Mouse (Mus musculus) thymus, adult 2 months (tissue): ENCODE data around the gene Dpp3. TPM values are rescaled to one million over a fixed set of nuclear protein-coding genes. Genes with fewer than 3 reads are reported as not detected.
"Not testable (repeated sequence)": the region's sequence is repeated elsewhere in the genome, so short reads cannot be mapped to it uniquely, and the experiment has no call there.

Experiments
- DNase-seq: peaks from one replicate; pipeline ENCODE4 v3.0.0; 2021
- H3K27ac ChIP-seq: fragments of 200-500 bp; 2 replicates; pipeline ENCODE4 v1.5.1; 2012; ENCODE audit warnings: low read length, control low read depth; ENCODE audit not compliant: control insufficient read depth, insufficient read depth
- H3K27me3 ChIP-seq: fragments of 200-500 bp; 2 replicates; pipeline ENCODE4 v1.6.1; 2012; ENCODE audit warnings: mild to moderate bottlenecking, low read length, moderate library complexity, mixed read lengths; ENCODE audit not compliant: control insufficient read depth, insufficient read depth
- H3K36me3 ChIP-seq: fragments of 200-500 bp; 2 replicates; pipeline ENCODE4 v1.6.1; 2012; ENCODE audit warnings: mild to moderate bottlenecking, low read length, moderate library complexity; ENCODE audit not compliant: control insufficient read depth, insufficient read depth
- H3K4me1 ChIP-seq: fragments of 200-500 bp; replicated peaks from 2 replicates; pipeline ENCODE4 v1.6.1; 2012; ENCODE audit warnings: low read length; ENCODE audit not compliant: control insufficient read depth, insufficient read depth
- H3K4me3 ChIP-seq: fragments of 200-500 bp; 2 replicates; pipeline ENCODE4 v1.5.1; 2012; ENCODE audit warnings: mild to moderate bottlenecking, low read length, control low read depth, moderate library complexity; ENCODE audit not compliant: control insufficient read depth, insufficient read depth
- CTCF ChIP-seq: fragments of 200-500 bp; IDR thresholded peaks from 2 replicates; pipeline ENCODE4 v1.5.1; 2012; ENCODE audit warnings: mild to moderate bottlenecking, control low read depth, low read length, moderate library complexity, borderline replicate concordance; ENCODE audit not compliant: control insufficient read depth, poor library complexity, insufficient read depth; ENCODE audit errors: extremely low read depth
- POLR2A ChIP-seq: fragments of 200-500 bp; IDR thresholded peaks from 2 replicates; pipeline ENCODE4 v1.6.1; 2012; ENCODE audit warnings: mild to moderate bottlenecking, low read length, control low read depth, moderate library complexity; ENCODE audit not compliant: control insufficient read depth, poor library complexity, insufficient read depth; ENCODE audit errors: extremely low read depth
- WGBS: fragments of 180-500 bp; shearing (Covaris S2); methylation state at CpG from one replicate; pipeline ENCODE4 v1.1.7; 2018; 5-methylcytosine and 5-hydroxymethylcytosine counted together
- polyA plus RNA-seq: library from polyadenylated mRNA; depleted of rRNA; stranded (reverse); fragments of >200 nt; gene quantifications from 2 replicates; pipeline ENCODE4 v1.2.3, GENCODE M21; 2012

The Dpp3 gene
- polyA plus RNA-seq, 1 experiment = 153 TPM

DNA sequence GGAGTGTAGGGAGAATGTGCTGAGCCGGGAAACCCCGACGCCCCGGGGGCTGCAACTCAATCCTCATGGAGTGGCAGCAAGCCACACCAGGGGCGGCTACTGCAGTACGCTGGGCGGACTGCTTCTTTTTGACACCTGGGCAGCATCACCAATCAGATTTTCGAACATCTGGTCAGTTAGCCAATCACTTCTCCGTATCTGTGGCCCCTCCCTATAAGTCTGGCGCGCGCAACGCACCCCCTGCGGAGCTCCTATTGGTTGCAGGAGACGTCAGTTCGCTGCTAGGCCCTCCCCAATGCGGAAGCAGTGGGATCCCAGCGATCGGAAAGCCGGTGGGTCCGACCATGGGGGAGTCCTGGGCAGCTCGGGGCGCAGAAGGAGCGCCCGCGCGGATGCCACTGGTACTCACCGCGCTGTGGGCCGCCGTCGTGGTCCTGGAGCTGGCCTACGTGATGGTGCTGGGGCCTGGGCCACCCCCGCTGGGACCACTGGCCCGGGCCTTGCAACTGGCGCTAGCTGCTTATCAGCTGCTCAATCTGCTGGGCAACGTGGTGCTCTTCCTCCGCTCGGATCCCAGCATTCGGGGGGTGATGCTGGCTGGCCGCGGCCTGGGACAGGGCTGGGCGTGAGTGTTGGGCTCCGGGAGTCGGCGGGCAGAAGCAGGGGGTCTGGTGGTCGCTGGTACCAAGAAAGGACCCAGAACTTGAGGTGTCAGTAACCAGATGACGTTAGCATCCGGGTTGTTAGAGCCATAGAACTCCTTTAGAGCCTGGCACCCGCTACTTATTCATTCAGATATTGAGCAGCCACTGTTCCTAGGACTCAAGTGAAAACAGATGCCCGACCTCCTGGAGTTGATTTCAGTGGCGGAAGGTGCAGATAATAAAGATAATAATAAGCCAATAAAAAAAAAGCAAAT lies 49.4 kb downstream of the Dpp3 start, which contains the start of gene Zdhhc24:
Gene Zdhhc24, plus strand, starts transcription at position 264 of the 919 bp plus-strand sequence.
- peaks cover 11% of the 10 kb centered on the region for H3K4me1 ChIP-seq
- H3K27me3 ChIP-seq = no peaks in the 10 kb centered on the region; the same call in 1 of the 2 replicates
- peak; percentile 98 for DNase-seq
- H3K27ac ChIP-seq = no peak within 1 kb of the TSS
- H3K36me3 ChIP-seq = no peaks in the 10 kb centered on the region
- peak within 1 kb of the TSS; percentile 86 for H3K4me3 ChIP-seq
- TF ChIP-seq POLR2A = peak; percentile 79
- peak; percentile 46; the same call in 1 of the 2 replicates for TF ChIP-seq CTCF
- under 1% methylated on average over 52 of the region's 52 CpGs for WGBS

DNA sequence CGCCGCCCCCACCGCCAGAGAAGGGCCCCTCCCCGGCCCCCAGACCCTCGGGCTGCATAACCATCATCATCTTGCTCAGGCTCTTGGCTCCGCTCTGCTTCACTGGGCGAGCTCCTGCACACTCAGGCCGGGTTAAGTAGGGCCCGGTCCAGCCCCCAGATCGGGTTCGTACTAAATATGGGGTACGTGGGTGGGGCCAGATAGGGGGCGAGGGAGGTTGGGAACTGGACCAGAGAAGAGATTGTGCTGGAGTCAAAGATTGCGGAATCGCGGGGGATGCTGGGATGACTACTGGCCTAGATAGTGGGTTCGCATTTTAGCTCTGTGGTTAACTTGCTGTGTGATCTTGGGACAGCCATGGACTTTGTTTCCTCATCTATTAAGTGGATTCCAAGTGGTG lies 50.3 kb downstream of the Dpp3 start, which contains the start of gene Actn3:
Gene Actn3, minus strand, starts transcription at position 125 of the 400 bp plus-strand sequence.
- peaks cover 11% of the 10 kb centered on the region for H3K4me1 ChIP-seq
- no peaks in the 10 kb centered on the region for H3K36me3 ChIP-seq
- peak within 1 kb of the TSS; percentile 86 for H3K4me3 ChIP-seq
- no peak for DNase-seq
- TF ChIP-seq POLR2A (no peak), CTCF (no peak)
- no peak within 1 kb of the TSS for H3K27ac ChIP-seq
- WGBS = 22% methylated on average over 17 of the region's 17 CpGs
- H3K27me3 ChIP-seq = no peaks in the 10 kb centered on the region; the same call in 1 of the 2 replicates

DNA sequence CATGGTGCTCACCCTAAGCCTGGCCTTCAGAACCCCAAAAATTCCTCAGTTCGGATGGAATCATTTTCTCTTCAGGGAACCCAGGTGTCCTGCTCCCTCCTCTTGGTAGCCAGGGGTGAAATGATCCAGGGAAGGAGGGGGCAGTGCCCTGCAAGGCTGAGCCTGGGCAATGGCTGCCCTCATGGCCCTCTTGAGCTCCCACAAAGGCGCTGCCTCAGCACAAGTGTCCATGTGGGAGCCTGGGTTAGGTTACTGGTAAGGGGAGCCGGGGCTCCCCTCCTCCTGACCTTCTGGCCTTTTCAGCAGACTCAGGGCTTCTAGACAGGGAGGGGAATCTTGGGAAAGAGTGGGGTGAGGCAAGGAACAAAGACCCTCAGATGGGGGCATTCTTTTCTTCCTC lies 51.3 kb downstream of the Dpp3 start:
- 88% methylated on average over 3 of the region's 3 CpGs for WGBS

DNA sequence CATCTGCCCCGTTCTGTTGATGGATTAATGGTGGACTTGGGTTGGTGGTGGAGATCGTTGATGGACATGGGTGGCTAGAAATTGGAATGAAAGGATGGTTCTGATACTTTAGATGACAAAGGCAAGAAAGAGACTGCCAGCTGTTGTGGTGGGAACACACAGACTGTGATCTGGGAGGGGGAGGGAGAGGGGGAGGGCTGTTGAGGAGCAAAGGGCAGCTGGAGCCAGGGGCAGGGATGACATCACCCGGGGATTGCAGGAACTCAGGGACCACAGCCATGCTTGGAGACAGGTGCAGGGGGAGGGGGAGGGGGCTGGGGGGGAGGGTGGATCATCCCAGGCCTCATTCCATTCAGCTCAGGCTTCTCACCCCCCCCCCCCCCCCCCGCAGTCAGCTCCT lies 51.8 kb downstream of the Dpp3 start:
- H3K27ac ChIP-seq = no peak overlapping the region
- no peak for DNase-seq
- H3K4me3 ChIP-seq = no peak overlapping the region
- H3K36me3 ChIP-seq = no peaks in the 10 kb centered on the region
- peaks cover 11% of the 10 kb centered on the region for H3K4me1 ChIP-seq
- no peaks in the 10 kb centered on the region; the same call in 1 of the 2 replicates for H3K27me3 ChIP-seq
- WGBS = 61% methylated on average over 4 of the region's 4 CpGs
- TF ChIP-seq CTCF (no peak), POLR2A (no peak)

More for the DNA sequence above, 51.3 kb downstream of the Dpp3 start:
- H3K27me3 ChIP-seq = no peaks in the 10 kb centered on the region; the same call in 1 of the 2 replicates
- TF ChIP-seq POLR2A = no peak
- TF ChIP-seq CTCF = no peak
- H3K27ac ChIP-seq = no peak overlapping the region
- no peaks in the 10 kb centered on the region for H3K36me3 ChIP-seq
- H3K4me1 ChIP-seq = peaks cover 11% of the 10 kb centered on the region
- DNase-seq = no peak
- H3K4me3 ChIP-seq = no peak overlapping the region

DNA sequence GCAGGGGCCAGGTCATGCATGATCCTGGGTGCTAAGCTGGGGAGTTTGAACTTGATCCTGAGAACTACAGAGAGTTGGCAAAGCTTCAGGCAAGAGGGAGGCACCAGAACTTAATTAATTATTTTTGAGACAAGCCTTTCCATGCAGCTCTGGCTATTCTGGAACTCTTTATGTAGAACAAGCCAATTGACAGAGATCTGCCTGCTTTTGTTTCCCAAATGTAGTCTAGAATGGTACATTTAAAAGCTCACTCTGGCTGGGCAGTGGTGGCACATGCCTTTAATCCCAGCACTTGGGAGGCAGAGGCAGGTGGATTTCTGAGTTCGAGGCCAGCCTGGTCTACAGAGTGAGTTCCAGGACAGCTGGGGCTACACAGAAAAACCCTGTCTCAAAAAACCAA lies 53.5 kb downstream of the Dpp3 start:
- H3K36me3 ChIP-seq, DNase-seq, H3K27ac ChIP-seq, H3K27me3 ChIP-seq, H3K4me3 ChIP-seq: not testable (repeated sequence)
- 90% methylated on average over 1 of the region's 1 CpGs for WGBS
- H3K4me1 ChIP-seq = peaks cover 11% of the 10 kb centered on the region

DNA sequence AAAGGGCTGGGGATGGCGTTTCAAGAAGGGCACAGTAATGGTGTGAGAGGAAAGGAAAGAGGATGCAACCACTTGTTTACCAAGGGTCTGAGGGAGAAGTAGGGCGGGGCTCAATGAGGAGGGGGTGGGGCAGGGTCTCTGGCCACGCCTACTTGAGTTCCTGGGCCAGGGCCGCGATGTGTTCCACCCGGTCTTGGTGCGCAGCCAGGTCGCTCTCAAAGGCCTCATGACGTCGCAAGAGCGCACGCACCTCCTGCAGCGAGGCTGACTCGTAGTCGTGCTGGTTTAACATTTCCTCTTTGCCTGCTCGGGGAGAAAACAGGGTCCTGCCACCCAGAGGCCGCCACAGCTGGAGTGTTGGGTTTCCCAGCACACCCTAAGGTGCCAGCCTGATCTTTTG lies 62.9 kb downstream of the Dpp3 start:
- H3K27me3 ChIP-seq = no peaks in the 10 kb centered on the region; the same call in 1 of the 2 replicates
- 4% methylated on average over 17 of the region's 17 CpGs for WGBS
- no peak overlapping the region for H3K4me3 ChIP-seq
- H3K36me3 ChIP-seq = no peaks in the 10 kb centered on the region
- no peaks in the 10 kb centered on the region for H3K4me1 ChIP-seq
- TF ChIP-seq POLR2A (no peak), CTCF (no peak)
- no peak overlapping the region for H3K27ac ChIP-seq
- peak; percentile 11 for DNase-seq
